Mouse (Mus musculus): ENCODE measurements around the gene Pik3ap1. TPM values are rescaled to one million over a fixed set of nuclear protein-coding genes. Genes with fewer than 3 reads are reported as not detected.
A peak's percentile ranks its signal among the peaks of the same experiment; 100 is the strongest.

The Pik3ap1 gene
- polyA plus RNA-seq, 1 experiment = 40.7 TPM

GRCm38 (mm10) chr19:41260736-41261135 lies 124.2 kb downstream of the Pik3ap1 start:
- DNase-seq (ENCODE audit: low read depth in 1 of 2, low spot score in 2 of 2) = no peak
- Histone ChIP-seq H3K27me3 (ENCODE audit: control insufficient read depth, insufficient read depth, low read length) (no peaks in the 10 kb centered on the region), H3K36me3 (ENCODE audit: control insufficient read depth, insufficient read depth, low read length) (0 out of 2 replicates have a peak, but pooled peaks cover 2% of the 10 kb centered on the region), H3K4me3 (ENCODE audit: extremely low read depth, insufficient read depth, insufficient read length) (no peak overlapping the region), H3K27ac (ENCODE audit: insufficient read depth, low read length) (no peak overlapping the region), H3K4me1 (ENCODE audit: control insufficient read depth, insufficient read depth, insufficient read length) (peaks cover 5% of the 10 kb centered on the region; the same call in 1 of the 2 replicates)
- WGBS = 92% methylated on average over 3 of the region's 3 CpGs
- TF ChIP-seq POLR2A (IDR thresholded peaks at IDR 0.05; ENCODE audit: low read depth, low read length) (no peak), CTCF (IDR thresholded peaks at IDR 0.05; ENCODE audit: extremely low read depth, insufficient read depth, insufficient read length, insufficient replicate concordance) (no peak)

GRCm38 (mm10) chr19:41259256-41259655 lies 125.6 kb downstream of the Pik3ap1 start:
- no peak overlapping the region for H3K4me3 ChIP-seq (ENCODE audit: extremely low read depth, insufficient read depth, insufficient read length)
- TF ChIP-seq CTCF (IDR thresholded peaks at IDR 0.05; ENCODE audit: extremely low read depth, insufficient read depth, insufficient read length, insufficient replicate concordance) (no peak), POLR2A (IDR thresholded peaks at IDR 0.05; ENCODE audit: low read depth, low read length) (no peak)
- H3K36me3 ChIP-seq (ENCODE audit: control insufficient read depth, insufficient read depth, low read length) = peaks cover 3% of the 10 kb centered on the region; the same call in 1 of the 2 replicates
- no peak for DNase-seq (ENCODE audit: low read depth in 1 of 2, low spot score in 2 of 2)
- 65% methylated on average over 6 of the region's 6 CpGs for WGBS
- H3K27me3 ChIP-seq (ENCODE audit: control insufficient read depth, insufficient read depth, low read length) = no peaks in the 10 kb centered on the region
- no peak overlapping the region for H3K27ac ChIP-seq (ENCODE audit: insufficient read depth, low read length)
- H3K4me1 ChIP-seq (ENCODE audit: control insufficient read depth, insufficient read depth, insufficient read length) = peaks cover 2% of the 10 kb centered on the region; the same call in 1 of the 2 replicates

GRCm38 (mm10) chr19:41258707-41259106 lies 126.2 kb downstream of the Pik3ap1 start:
- no peak for TF ChIP-seq POLR2A (IDR thresholded peaks at IDR 0.05; ENCODE audit: low read depth, low read length)
- TF ChIP-seq CTCF (IDR thresholded peaks at IDR 0.05; ENCODE audit: extremely low read depth, insufficient read depth, insufficient read length, insufficient replicate concordance) = peak; percentile 31; the same call in 1 of the 2 replicates
- Histone ChIP-seq H3K4me1 (ENCODE audit: control insufficient read depth, insufficient read depth, insufficient read length) (peaks cover 2% of the 10 kb centered on the region; the same call in 1 of the 2 replicates), H3K27me3 (ENCODE audit: control insufficient read depth, insufficient read depth, low read length) (no peaks in the 10 kb centered on the region), H3K4me3 (ENCODE audit: extremely low read depth, insufficient read depth, insufficient read length) (no peak overlapping the region), H3K36me3 (ENCODE audit: control insufficient read depth, insufficient read depth, low read length) (peaks cover 3% of the 10 kb centered on the region; the same call in 1 of the 2 replicates), H3K27ac (ENCODE audit: insufficient read depth, low read length) (no peak overlapping the region)
- DNase-seq (ENCODE audit: low read depth in 1 of 2, low spot score in 2 of 2) = peak; percentile 26 to 56
- 38% methylated on average over 2 of the region's 2 CpGs for WGBS

GRCm38 (mm10) chr19:41254584-41254983 lies 130.3 kb downstream of the Pik3ap1 start:
- H3K4me1 ChIP-seq (ENCODE audit: control insufficient read depth, insufficient read depth, insufficient read length) = no peaks in the 10 kb centered on the region
- no peak overlapping the region for H3K27ac ChIP-seq (ENCODE audit: insufficient read depth, low read length)
- H3K36me3 ChIP-seq (ENCODE audit: control insufficient read depth, insufficient read depth, low read length) = peaks cover 4% of the 10 kb centered on the region; the same call in 1 of the 2 replicates
- 88% methylated on average over 5 of the region's 5 CpGs for WGBS
- TF ChIP-seq CTCF (IDR thresholded peaks at IDR 0.05; ENCODE audit: extremely low read depth, insufficient read depth, insufficient read length, insufficient replicate concordance) (no peak), POLR2A (IDR thresholded peaks at IDR 0.05; ENCODE audit: low read depth, low read length) (no peak)
- H3K4me3 ChIP-seq (ENCODE audit: extremely low read depth, insufficient read depth, insufficient read length) = no peak overlapping the region
- no peaks in the 10 kb centered on the region for H3K27me3 ChIP-seq (ENCODE audit: control insufficient read depth, insufficient read depth, low read length)
- no peak for DNase-seq (ENCODE audit: low read depth in 1 of 2, low spot score in 2 of 2)

GRCm38 (mm10) chr19:41248968-41249367 lies 135.9 kb downstream of the Pik3ap1 start:
- H3K27me3 ChIP-seq (ENCODE audit: control insufficient read depth, insufficient read depth, low read length) = no peaks in the 10 kb centered on the region
- H3K36me3 ChIP-seq (ENCODE audit: control insufficient read depth, insufficient read depth, low read length) = peaks cover 14% of the 10 kb centered on the region
- no peak for DNase-seq (ENCODE audit: low read depth in 1 of 2, low spot score in 2 of 2)
- no peaks in the 10 kb centered on the region for H3K4me1 ChIP-seq (ENCODE audit: control insufficient read depth, insufficient read depth, insufficient read length)
- TF ChIP-seq POLR2A (IDR thresholded peaks at IDR 0.05; ENCODE audit: low read depth, low read length) = no peak
- TF ChIP-seq CTCF (IDR thresholded peaks at IDR 0.05; ENCODE audit: extremely low read depth, insufficient read depth, insufficient read length, insufficient replicate concordance) = no peak
- no peak overlapping the region for H3K27ac ChIP-seq (ENCODE audit: insufficient read depth, low read length)
- WGBS = 80% methylated on average over 4 of the region's 4 CpGs
- H3K4me3 ChIP-seq (ENCODE audit: extremely low read depth, insufficient read depth, insufficient read length) = no peak overlapping the region

- DNase-seq (ENCODE audit: low read depth in 1 of 2, low spot score in 2 of 2) = no peak
- Histone ChIP-seq H3K27me3 (ENCODE audit: control insufficient read depth, insufficient read depth, low read length) (no peaks in the 10 kb centered on the region), H3K27ac (ENCODE audit: insufficient read depth, low read length) (no peak overlapping the region), H3K36me3 (ENCODE audit: control insufficient read depth, insufficient read depth, low read length) (peaks cover 14% of the 10 kb centered on the region), H3K4me3 (ENCODE audit: extremely low read depth, insufficient read depth, insufficient read length) (no peak overlapping the region), H3K4me1 (ENCODE audit: control insufficient read depth, insufficient read depth, insufficient read length) (no peaks in the 10 kb centered on the region)
- TF ChIP-seq CTCF (IDR thresholded peaks at IDR 0.05; ENCODE audit: extremely low read depth, insufficient read depth, insufficient read length, insufficient replicate concordance) = no peak
- no peak for TF ChIP-seq POLR2A (IDR thresholded peaks at IDR 0.05; ENCODE audit: low read depth, low read length)
- 90% methylated on average over 3 of the region's 3 CpGs for WGBS
These were observed 136.6 kb downstream of the Pik3ap1 start for GRCm38 (mm10) chr19:41248271-41248670.

GRCm38 (mm10) chr19:41246271-41246670 lies 138.6 kb downstream of the Pik3ap1 start:
- Histone ChIP-seq H3K27me3 (ENCODE audit: control insufficient read depth, insufficient read depth, low read length) (no peaks in the 10 kb centered on the region), H3K27ac (ENCODE audit: insufficient read depth, low read length) (no peak overlapping the region), H3K36me3 (ENCODE audit: control insufficient read depth, insufficient read depth, low read length) (peaks cover 21% of the 10 kb centered on the region), H3K4me3 (ENCODE audit: extremely low read depth, insufficient read depth, insufficient read length) (no peak overlapping the region), H3K4me1 (ENCODE audit: control insufficient read depth, insufficient read depth, insufficient read length) (no peaks in the 10 kb centered on the region)
- TF ChIP-seq POLR2A (IDR thresholded peaks at IDR 0.05; ENCODE audit: low read depth, low read length) = no peak
- 66% methylated on average over 4 of the region's 4 CpGs for WGBS
- DNase-seq (ENCODE audit: low read depth in 1 of 2, low spot score in 2 of 2) = no peak

All from spleen, adult 2 months (tissue).